Mouse (Mus musculus) forebrain, embryonic 12.5 days (tissue): Measurements from ENCODE around the gene Gm3854. TPM values are rescaled to one million over a fixed set of nuclear protein-coding genes. Genes with fewer than 3 reads are reported as not detected.

Experiments
- ATAC-seq: fragments of 200-750 bp; cut with Nextera tagmentation; 2 replicates; pipeline ENCODE4 v1.8.0; 2017; ENCODE audit warnings: moderate TSS enrichment; ENCODE audit not compliant: low FRiP score
- H3K27ac ChIP-seq: fragments of 300-500 bp; sonication (generic); 2 replicates; pipeline ENCODE4 v1.5.1; 2016; ENCODE audit warnings: mild to moderate bottlenecking
- H3K27me3 ChIP-seq: fragments of 300-500 bp; sonication (generic); 2 replicates; pipeline ENCODE4 v1.6.1; 2016; ENCODE audit warnings: mild to moderate bottlenecking
- H3K36me3 ChIP-seq: fragments of 300-500 bp; sonication (generic); replicated peaks from 2 replicates; pipeline ENCODE4 v1.6.1; 2016; ENCODE audit warnings: mild to moderate bottlenecking
- H3K4me1 ChIP-seq: fragments of 300-500 bp; sonication (generic); 2 replicates; pipeline ENCODE4 v1.6.1; 2016
- H3K4me2 ChIP-seq: fragments of 300-500 bp; sonication (generic); 2 replicates; pipeline ENCODE4 v1.6.1; 2016; ENCODE audit warnings: mild to moderate bottlenecking, moderate library complexity
- H3K4me3 ChIP-seq: fragments of 300-500 bp; sonication (generic); replicated peaks from 2 replicates; pipeline ENCODE4 v1.5.1; 2016; ENCODE audit warnings: mild to moderate bottlenecking
- H3K9ac ChIP-seq: fragments of 300-500 bp; sonication (generic); 2 replicates; pipeline ENCODE4 v1.6.1; 2016; ENCODE audit warnings: mild to moderate bottlenecking
- H3K9me3 ChIP-seq: fragments of 300-500 bp; sonication (generic); 2 replicates; pipeline ENCODE4 v1.6.1; 2016
- WGBS: fragments of 180-500 bp; shearing (Covaris S2); methylation state at CpG from one replicate; pipeline ENCODE4 v1.1.7; 2016; 5-methylcytosine and 5-hydroxymethylcytosine counted together
- polyA plus RNA-seq: library from polyadenylated mRNA; unstranded; fragments of >200 nt; fragmentation: Nextera tagmentation; extraction: Ambion mirVana; gene quantifications from 2 replicates; pipeline ENCODE4 v1.2.1, GENCODE M21; 2016

The Gm3854 gene
- polyA plus RNA-seq, 1 experiment from 2014 or later, result 4.1 TPM

DNA sequence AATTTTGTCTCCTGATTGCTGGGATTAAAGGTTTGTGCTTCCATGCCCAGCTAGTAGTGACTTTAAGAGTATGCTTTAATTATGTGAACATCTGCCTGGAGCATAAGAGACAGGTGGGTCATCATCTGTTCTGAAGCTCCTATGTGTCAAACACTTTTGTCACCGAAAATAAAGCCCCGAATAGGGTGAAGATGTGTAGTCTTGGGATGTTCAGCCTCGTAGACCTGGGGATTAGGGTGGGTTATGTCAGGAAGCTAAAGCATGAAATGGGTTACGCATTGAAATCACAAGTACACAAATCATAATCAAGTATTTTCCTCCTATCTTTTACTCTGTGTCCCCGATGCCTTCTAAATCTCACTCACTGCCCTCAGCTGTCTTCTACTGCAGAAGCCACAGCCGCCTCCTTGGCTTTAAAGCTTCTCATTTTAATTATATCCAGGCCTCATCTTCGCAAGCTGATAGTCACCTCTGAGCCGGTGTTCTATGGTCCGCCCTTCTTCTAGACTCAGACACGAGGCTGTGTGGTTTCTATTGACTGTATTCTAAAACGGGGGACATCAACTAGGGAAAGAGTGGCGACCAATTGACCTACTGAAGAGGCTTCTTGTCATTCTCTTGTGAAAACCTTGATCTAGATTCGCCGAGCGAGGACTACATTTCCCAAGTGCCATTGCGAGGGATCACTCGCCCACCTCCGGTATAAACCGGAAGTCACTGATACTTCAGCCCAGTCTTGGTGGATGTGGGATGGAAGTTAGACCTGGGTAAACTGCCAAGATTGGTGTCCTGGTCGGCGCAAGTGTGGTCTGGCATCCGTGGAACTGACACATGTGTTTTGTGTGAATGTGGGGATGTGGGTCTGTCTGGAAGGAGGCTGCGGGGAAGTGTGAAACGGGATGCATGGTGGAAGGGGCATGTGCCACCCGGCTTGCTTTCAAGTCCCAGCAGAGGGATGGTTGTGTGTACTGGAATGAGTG lies 54.7 kb downstream of the Gm3854 start, which contains the start of gene Smim17:
Smim17 (plus strand) TSS at position 720 of the 980 bp plus-strand sequence.
- peaks cover 21% of the 10 kb centered on the region for H3K36me3 ChIP-seq
- WGBS, result 31% methylated on average over 25 of the region's 25 CpGs
- H3K27me3 ChIP-seq, result no peaks in the 10 kb centered on the region
- H3K4me3 ChIP-seq, result peak within 1 kb of the TSS; percentile 49
- H3K9ac ChIP-seq, result peak within 1 kb of the TSS; percentile 61
- ATAC-seq, result peak; percentile 93
- no peaks in the 10 kb centered on the region for H3K9me3 ChIP-seq
- H3K4me1 ChIP-seq, result peaks cover 10% of the 10 kb centered on the region
- no peak within 1 kb of the TSS for H3K27ac ChIP-seq
- peak within 1 kb of the TSS; percentile 65 for H3K4me2 ChIP-seq

Other genes with a start within 250 kb of the Gm3854 start
- gene Zfp787, start 187.8 kb upstream of the Gm3854 start, polyA plus RNA-seq, result 27.8 and 30.9 TPM in 2 replicates
- 75.1 and 81.3 TPM in 2 replicates for gene Zfp444, start 171.5 kb upstream of the Gm3854 start, polyA plus RNA-seq
- not detected in 2 replicates for gene Galp, start 146.7 kb upstream of the Gm3854 start, polyA plus RNA-seq
- gene Zscan5b, start 121.5 kb upstream of the Gm3854 start, polyA plus RNA-seq, result not detected in 2 replicates
- gene Epp13, start 91.0 kb upstream of the Gm3854 start, polyA plus RNA-seq, result not detected in 2 replicates
- gene Zfp667, start 57.2 kb upstream of the Gm3854 start, polyA plus RNA-seq, result 14.0 and 15.8 TPM in 2 replicates
- 7.2 and 7.5 TPM in 2 replicates for gene Zfp583, start 12.5 kb upstream of the Gm3854 start, polyA plus RNA-seq
- 2.8 TPM in 2 replicates for gene Zfp78, start 19.5 kb downstream of the Gm3854 start, polyA plus RNA-seq
- gene Zfp28, start 39.5 kb downstream of the Gm3854 start, polyA plus RNA-seq, result 15.2 and 15.8 TPM in 2 replicates
- gene Smim17, start 55.0 kb downstream of the Gm3854 start, polyA plus RNA-seq, result 0.82 and 1.6 TPM in 2 replicates
- not detected in 2 replicates for gene Gm20715, start 66.5 kb downstream of the Gm3854 start, polyA plus RNA-seq
- 0.11 TPM in 1 of 2 replicates, not detected in the other for gene Olfr1344, start 94.9 kb downstream of the Gm3854 start, polyA plus RNA-seq
- 0.03 TPM in 1 of 2 replicates, not detected in the other for gene Olfr1336, start 112.4 kb downstream of the Gm3854 start, polyA plus RNA-seq
- gene Olfr1346, start 123.3 kb downstream of the Gm3854 start, polyA plus RNA-seq, result not detected in 2 replicates
- gene Olfr5, start 143.2 kb downstream of the Gm3854 start, polyA plus RNA-seq, result not detected in 2 replicates
- gene Olfr1347, start 156.0 kb downstream of the Gm3854 start, polyA plus RNA-seq, result not detected in 2 replicates
- gene Olfr1348, start 165.0 kb downstream of the Gm3854 start, polyA plus RNA-seq, result not detected in 2 replicates
- not detected in 2 replicates for gene Olfr1349, start 179.2 kb downstream of the Gm3854 start, polyA plus RNA-seq
- gene Olfr1350, start 221.1 kb downstream of the Gm3854 start, polyA plus RNA-seq, result not detected in 2 replicates